Mouse (Mus musculus) hindbrain, embryonic 16.5 days (tissue): Measurements from ENCODE around the gene Xcl1. TPM values are rescaled to one million over a fixed set of nuclear protein-coding genes. Genes with fewer than 3 reads are reported as not detected.
"Not testable (repeated sequence)": the region's sequence is repeated elsewhere in the genome, so short reads cannot be mapped to it uniquely, and the experiment has no call there.

ENCODE experiments used
- ATAC-seq: fragments of 200-750 bp; cut with Nextera tagmentation; 2 replicates; pipeline ENCODE4 v1.8.0; 2017; ENCODE audit warnings: moderate TSS enrichment, moderate library complexity
- H3K27ac ChIP-seq: fragments of 300-500 bp; sonication (generic); 2 replicates; pipeline ENCODE4 v1.5.1; 2014; ENCODE audit warnings: low read depth, mild to moderate bottlenecking, control low read depth, low read length, moderate library complexity
- H3K27me3 ChIP-seq: fragments of 300-500 bp; sonication (generic); replicated peaks from 2 replicates; pipeline ENCODE4 v1.6.1; 2014; ENCODE audit warnings: low read length; ENCODE audit not compliant: control insufficient read depth, insufficient read depth
- H3K36me3 ChIP-seq: fragments of 300-500 bp; sonication (generic); 2 replicates; pipeline ENCODE4 v1.6.1; 2014; ENCODE audit warnings: mild to moderate bottlenecking, low read length, moderate library complexity, mixed read lengths; ENCODE audit not compliant: control insufficient read depth, insufficient read depth
- H3K4me1 ChIP-seq: fragments of 300-500 bp; sonication (generic); 2 replicates; pipeline ENCODE4 v1.6.1; 2014; ENCODE audit warnings: low read depth, low read length; ENCODE audit not compliant: control insufficient read depth, insufficient read depth
- H3K4me2 ChIP-seq: fragments of 300-500 bp; sonication (generic); 2 replicates; pipeline ENCODE4 v1.6.1; 2014; ENCODE audit warnings: mild to moderate bottlenecking, low read length, control low read depth, moderate library complexity
- H3K4me3 ChIP-seq: fragments of 300-500 bp; sonication (generic); 2 replicates; pipeline ENCODE4 v1.5.1; 2014; ENCODE audit warnings: mild to moderate bottlenecking, low read length, control low read depth, moderate library complexity
- H3K9ac ChIP-seq: fragments of 300-500 bp; sonication (generic); 2 replicates; pipeline ENCODE4 v1.6.1; 2014; ENCODE audit warnings: low read depth, mild to moderate bottlenecking, control low read depth, low read length, moderate library complexity
- H3K9me3 ChIP-seq: fragments of 300-500 bp; sonication (generic); 2 replicates; pipeline ENCODE4 v1.6.1; 2014; ENCODE audit warnings: mild to moderate bottlenecking, low read length, moderate library complexity; ENCODE audit not compliant: control insufficient read depth
- WGBS: fragments of 180-500 bp; shearing (Covaris S2); extraction: QIAGEN DNeasy Blood & Tissue Kit; methylation state at CpG from one replicate; pipeline ENCODE4 v1.1.7; 2014; 5-methylcytosine and 5-hydroxymethylcytosine counted together
- polyA plus RNA-seq: library from polyadenylated mRNA; unstranded; fragments of >200 nt; fragmentation: Nextera tagmentation; extraction: Ambion mirVana; gene quantifications from 2 replicates; pipeline ENCODE4 v1.2.1, GENCODE M21; 2015

Xcl1 gene
- polyA plus RNA-seq: not detected in 2 replicates

DNA sequence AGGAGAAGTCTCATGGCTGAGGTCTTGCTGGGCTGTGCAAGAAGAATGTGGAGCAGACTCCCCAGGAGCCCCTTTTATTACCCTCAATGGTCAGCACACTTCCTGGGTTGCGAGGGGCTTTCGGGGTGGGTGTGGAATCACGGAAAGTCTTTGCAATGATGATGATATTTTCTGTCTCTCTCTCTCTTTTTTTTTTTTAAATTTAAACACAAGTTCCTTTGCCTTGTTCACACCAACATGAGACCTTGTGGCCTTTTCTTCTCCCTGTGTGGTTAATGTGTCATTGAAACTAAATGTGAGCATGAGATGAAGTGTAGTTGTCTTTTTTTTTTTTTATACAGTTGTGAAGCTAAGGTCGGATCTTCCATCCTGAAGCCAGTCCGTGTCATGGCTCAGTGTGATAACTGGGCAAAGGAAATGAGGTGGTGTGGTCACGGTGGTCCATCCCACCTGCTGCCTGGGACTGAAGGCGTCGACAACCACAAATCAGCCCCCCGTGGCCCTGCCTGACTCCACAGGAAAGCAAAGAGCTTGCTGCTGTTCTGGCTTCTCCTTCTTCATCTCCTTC, at the start of gene Xcl1:
TSS of gene Xcl1 (minus strand) at position 51 of the 568 bp plus-strand sequence.
- Histone ChIP-seq H3K9ac (no peak within 1 kb of the TSS), H3K4me1 (no peaks in the 10 kb centered on the region), H3K27me3 (no peaks in the 10 kb centered on the region), H3K4me3 (no peak within 1 kb of the TSS), H3K36me3 (no peaks in the 10 kb centered on the region), H3K27ac (no peak within 1 kb of the TSS), H3K4me2 (no peak within 1 kb of the TSS), H3K9me3 (no peaks in the 10 kb centered on the region)
- no peak for ATAC-seq
- WGBS: 85% methylated on average over 9 of the region's 9 CpGs

DNA sequence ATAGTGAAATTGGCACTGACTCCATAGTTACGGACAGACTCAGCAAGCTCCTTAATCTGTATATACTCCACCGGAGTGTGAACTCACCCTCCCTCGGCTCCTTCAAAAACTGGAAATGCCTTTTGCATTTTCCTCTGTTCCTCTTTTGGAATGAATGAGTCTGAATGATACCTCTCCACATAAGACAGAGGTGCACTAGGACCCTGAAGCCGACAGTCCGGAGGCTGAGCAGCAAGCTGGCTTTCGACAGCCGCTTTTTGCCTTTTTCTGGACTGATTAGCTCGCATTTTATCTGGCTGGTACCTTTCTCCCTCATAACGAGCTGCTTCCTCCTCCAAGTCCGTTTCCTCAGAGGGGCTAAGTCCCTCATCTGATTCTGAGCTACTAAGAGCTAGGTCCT, 49.4 kb upstream of the Xcl1 start:
- WGBS: 89% methylated on average over 10 of the region's 10 CpGs
- H3K9me3 ChIP-seq, H3K27me3 ChIP-seq, H3K9ac ChIP-seq, H3K4me2 ChIP-seq, H3K4me1 ChIP-seq, H3K4me3 ChIP-seq, H3K27ac ChIP-seq, H3K36me3 ChIP-seq, ATAC-seq: not testable (repeated sequence)

DNA sequence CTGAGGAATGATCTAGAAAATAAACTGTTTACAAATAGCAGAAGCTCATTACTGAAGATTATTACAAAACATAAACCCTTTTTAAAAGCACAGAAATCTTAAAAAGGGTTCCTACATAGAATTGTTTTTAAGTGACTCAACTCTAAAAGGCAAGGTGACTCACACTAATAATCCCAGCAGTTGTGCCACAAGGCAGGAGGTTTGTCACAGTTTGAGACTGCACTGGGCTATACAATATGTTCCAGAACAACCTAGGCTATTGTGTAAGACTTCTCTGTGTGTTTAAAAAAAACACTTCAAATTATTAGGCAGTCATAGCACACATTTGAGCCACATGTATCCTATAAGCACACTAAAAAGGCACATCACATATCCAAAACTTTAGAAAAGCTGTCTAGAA, 42.0 kb upstream of the Xcl1 start:
- ATAC-seq: no peak

DNA sequence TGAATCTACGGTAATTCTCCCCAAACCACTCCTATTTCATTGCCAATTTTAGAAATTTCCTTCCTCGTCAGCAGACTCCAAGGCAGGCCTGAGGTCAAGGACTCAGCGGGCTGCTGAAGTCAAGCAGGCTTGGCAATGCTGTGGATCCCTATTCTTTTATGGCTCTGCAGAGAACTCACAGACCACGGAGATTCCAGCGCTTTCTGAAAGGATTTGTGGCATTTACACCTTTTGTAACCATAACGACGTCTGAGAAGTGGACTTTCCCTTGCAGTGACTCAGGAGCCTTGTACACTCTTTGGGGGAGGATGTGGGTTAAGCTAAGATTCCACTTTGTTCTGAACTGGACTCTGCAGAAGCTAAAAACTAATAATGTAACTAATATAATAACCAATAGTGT, 40.4 kb upstream of the Xcl1 start:
- WGBS: 82% methylated on average over 7 of the region's 7 CpGs
- Histone ChIP-seq H3K9me3 (no peaks in the 10 kb centered on the region), H3K36me3 (no peaks in the 10 kb centered on the region), H3K27ac (no peak overlapping the region), H3K4me2 (no peak overlapping the region), H3K4me3 (no peak overlapping the region), H3K4me1 (no peaks in the 10 kb centered on the region), H3K9ac (no peak overlapping the region), H3K27me3 (no peaks in the 10 kb centered on the region)
- no peak for ATAC-seq

More for the DNA sequence above, 42.0 kb upstream of the Xcl1 start:
- H3K9me3 ChIP-seq: no peaks in the 10 kb centered on the region
- no peak overlapping the region for H3K4me3 ChIP-seq
- H3K4me1 ChIP-seq: no peaks in the 10 kb centered on the region
- no peak overlapping the region for H3K9ac ChIP-seq
- H3K27me3 ChIP-seq: no peaks in the 10 kb centered on the region
- H3K4me2 ChIP-seq: no peak overlapping the region
- H3K36me3 ChIP-seq: no peaks in the 10 kb centered on the region
- H3K27ac ChIP-seq: no peak overlapping the region

DNA sequence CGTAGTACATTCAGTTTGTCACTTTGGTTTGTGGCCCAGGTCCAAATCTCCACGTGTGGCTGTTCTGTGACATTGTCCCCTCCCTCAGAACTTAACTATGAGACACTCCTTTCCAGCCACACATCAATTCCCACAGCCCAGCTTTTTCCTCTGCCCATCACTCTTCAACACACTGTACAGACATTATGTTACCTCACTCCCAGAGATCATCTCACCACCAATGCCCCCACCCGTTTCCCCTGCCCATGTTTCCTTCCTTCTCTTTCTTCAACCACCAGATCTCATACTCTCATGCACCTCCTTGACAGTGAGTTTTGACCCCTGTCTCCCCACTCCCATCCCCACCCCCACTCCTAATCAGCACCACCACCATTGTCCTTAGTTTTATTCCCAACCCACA, 39.9 kb upstream of the Xcl1 start:
- no peaks in the 10 kb centered on the region for H3K4me1 ChIP-seq
- 86% methylated on average over 3 of the region's 3 CpGs for WGBS
- no peak overlapping the region for H3K27ac ChIP-seq
- no peak overlapping the region for H3K4me3 ChIP-seq
- H3K27me3 ChIP-seq: no peaks in the 10 kb centered on the region
- no peak for ATAC-seq
- no peaks in the 10 kb centered on the region for H3K36me3 ChIP-seq
- H3K9me3 ChIP-seq: no peaks in the 10 kb centered on the region
- no peak overlapping the region for H3K4me2 ChIP-seq
- no peak overlapping the region for H3K9ac ChIP-seq

DNA sequence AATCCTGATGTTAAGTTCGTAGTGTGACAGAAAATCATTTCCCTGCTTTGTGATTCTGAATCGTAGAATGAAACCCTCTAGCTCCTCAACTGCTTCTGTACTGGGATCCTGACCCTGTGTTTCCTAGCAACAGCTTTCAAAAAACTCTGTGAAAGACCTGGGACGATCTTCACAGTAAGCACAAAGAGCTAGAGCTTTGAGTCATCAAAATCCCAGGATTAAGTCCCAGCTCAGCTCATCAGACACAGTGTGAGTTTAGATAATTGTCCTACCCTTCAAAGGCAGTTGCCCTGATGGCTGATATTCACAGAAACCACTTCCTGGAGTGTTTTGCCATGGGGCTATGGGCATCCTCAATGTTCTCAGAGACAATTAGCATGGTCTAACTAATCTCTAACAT, 38.5 kb upstream of the Xcl1 start:
- H3K27ac ChIP-seq: no peak overlapping the region
- 11% methylated on average over 3 of the region's 3 CpGs for WGBS
- no peaks in the 10 kb centered on the region for H3K27me3 ChIP-seq
- no peaks in the 10 kb centered on the region for H3K4me1 ChIP-seq
- H3K9ac ChIP-seq: no peak overlapping the region
- H3K9me3 ChIP-seq: no peaks in the 10 kb centered on the region
- H3K4me2 ChIP-seq: no peak overlapping the region
- H3K4me3 ChIP-seq: no peak overlapping the region
- 0 out of 2 replicates have a peak, but pooled peaks have one; percentile 45 for ATAC-seq
- no peaks in the 10 kb centered on the region for H3K36me3 ChIP-seq

DNA sequence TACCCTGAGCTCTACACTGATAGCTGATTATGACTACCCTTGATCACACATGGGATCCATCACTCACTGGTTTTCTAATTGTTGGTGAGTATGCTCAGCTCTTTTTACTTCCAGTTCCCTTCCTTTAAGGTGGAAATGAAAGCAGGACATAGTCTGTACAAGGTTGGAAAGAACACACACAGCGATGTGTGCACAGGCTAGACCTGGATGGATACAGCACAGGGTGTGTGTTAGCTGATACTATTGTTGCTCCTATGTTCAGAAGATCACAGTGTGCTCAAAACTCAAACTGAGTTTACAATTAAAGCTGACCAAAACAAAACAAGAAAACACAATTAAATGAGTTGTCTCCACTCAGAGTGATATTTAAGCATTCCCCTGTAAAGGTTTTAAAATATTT, 38.0 kb upstream of the Xcl1 start:
- no peak for ATAC-seq
- Histone ChIP-seq H3K36me3 (no peaks in the 10 kb centered on the region), H3K4me1 (no peaks in the 10 kb centered on the region), H3K9me3 (no peaks in the 10 kb centered on the region), H3K4me2 (no peak overlapping the region), H3K4me3 (no peak overlapping the region), H3K27ac (no peak overlapping the region), H3K27me3 (no peaks in the 10 kb centered on the region), H3K9ac (no peak overlapping the region)
- 97% methylated on average over 1 of the region's 1 CpGs for WGBS

DNA sequence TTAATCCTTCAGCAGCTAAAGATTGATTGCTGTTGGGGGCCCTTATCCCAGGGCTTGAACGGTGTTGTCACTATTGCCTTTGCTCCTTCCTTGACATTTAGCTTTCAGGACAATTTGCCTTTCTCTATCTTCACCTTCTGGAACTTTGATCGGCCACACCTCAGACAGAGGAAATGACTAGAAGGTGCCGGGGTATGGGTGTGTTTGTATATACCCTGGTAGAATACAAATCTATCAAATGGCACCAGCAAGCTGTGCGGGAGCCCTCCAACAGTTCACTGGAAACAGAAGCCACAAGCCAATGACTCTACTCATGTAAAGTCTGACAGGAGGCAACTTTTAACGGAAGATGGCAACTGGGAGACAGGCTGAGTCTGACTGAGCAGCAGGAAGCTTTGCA, 37.4 kb upstream of the Xcl1 start:
- H3K9ac ChIP-seq: no peak overlapping the region
- no peak overlapping the region for H3K4me2 ChIP-seq
- H3K9me3 ChIP-seq: no peaks in the 10 kb centered on the region
- no peaks in the 10 kb centered on the region for H3K4me1 ChIP-seq
- no peaks in the 10 kb centered on the region for H3K36me3 ChIP-seq
- 92% methylated on average over 5 of the region's 5 CpGs for WGBS
- ATAC-seq: no peak
- H3K27me3 ChIP-seq: no peaks in the 10 kb centered on the region
- H3K4me3 ChIP-seq: no peak overlapping the region
- no peak overlapping the region for H3K27ac ChIP-seq

DNA sequence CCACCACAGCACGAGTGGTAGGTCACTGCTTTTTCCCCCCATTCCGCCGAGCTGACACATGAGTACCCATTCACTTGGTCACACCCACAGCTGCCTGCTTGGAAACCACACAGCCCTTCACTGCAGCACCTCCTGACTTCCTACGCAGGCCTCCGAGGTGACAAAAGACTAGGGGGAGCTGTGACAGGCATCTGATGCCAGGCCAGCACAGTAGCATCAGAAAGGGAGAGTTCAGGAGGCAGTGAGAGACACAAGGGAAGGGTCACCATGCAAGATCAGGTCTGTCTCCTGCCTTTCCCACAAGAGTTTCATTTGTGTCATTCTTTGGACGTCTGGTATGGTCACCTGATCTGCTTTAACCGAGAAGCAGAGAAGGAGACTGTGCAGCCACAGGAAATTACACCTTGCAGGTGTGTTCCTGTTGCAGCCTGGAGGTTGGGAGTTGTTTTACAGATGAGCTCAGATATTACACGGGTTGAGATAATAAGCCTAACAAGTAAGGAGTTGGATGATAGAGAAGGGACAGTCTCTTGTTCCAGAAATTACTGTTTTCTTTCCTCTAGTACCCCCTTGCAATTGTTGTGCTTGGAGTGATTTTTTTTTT, 30.9 kb upstream of the Xcl1 start:
- ATAC-seq: no peak
- no peak overlapping the region for H3K4me2 ChIP-seq
- no peaks in the 10 kb centered on the region for H3K36me3 ChIP-seq
- no peak overlapping the region for H3K4me3 ChIP-seq
- no peak overlapping the region for H3K27ac ChIP-seq
- no peaks in the 10 kb centered on the region for H3K9me3 ChIP-seq
- H3K27me3 ChIP-seq: no peaks in the 10 kb centered on the region
- no peaks in the 10 kb centered on the region for H3K4me1 ChIP-seq
- 59% methylated on average over 8 of the region's 8 CpGs for WGBS
- H3K9ac ChIP-seq: no peak overlapping the region
